Mouse (Mus musculus) intestine, embryonic 15.5 days (tissue): ENCODE results near the gene Zfp644. TPM values are rescaled to one million over a fixed set of nuclear protein-coding genes. Genes with fewer than 3 reads are reported as not detected.

Experiments used
- ATAC-seq: fragments of 200-750 bp; cut with Nextera tagmentation; 2 replicates; pipeline ENCODE4 v1.8.0; 2017; ENCODE audit warnings: moderate TSS enrichment, moderate library complexity
- H3K27ac ChIP-seq: fragments of 300-500 bp; sonication (generic); 2 replicates; pipeline ENCODE4 v1.5.1; 2015; ENCODE audit warnings: mild to moderate bottlenecking, inconsistent platforms
- H3K27me3 ChIP-seq: fragments of 300-500 bp; sonication (generic); replicated peaks from 2 replicates; pipeline ENCODE4 v1.6.1; 2015; ENCODE audit warnings: inconsistent platforms
- H3K36me3 ChIP-seq: fragments of 300-500 bp; sonication (generic); 2 replicates; pipeline ENCODE4 v1.6.1; 2015; ENCODE audit warnings: inconsistent platforms
- H3K4me1 ChIP-seq: fragments of 300-500 bp; sonication (generic); replicated peaks from 2 replicates; pipeline ENCODE4 v1.6.1; 2015; ENCODE audit warnings: inconsistent platforms
- H3K4me2 ChIP-seq: fragments of 300-500 bp; sonication (generic); replicated peaks from 2 replicates; pipeline ENCODE4 v1.6.1; 2015; ENCODE audit warnings: mild to moderate bottlenecking, inconsistent platforms
- H3K4me3 ChIP-seq: fragments of 300-500 bp; sonication (generic); replicated peaks from 2 replicates; pipeline ENCODE4 v1.5.1; 2015; ENCODE audit warnings: inconsistent platforms
- H3K9ac ChIP-seq: fragments of 300-500 bp; sonication (generic); 2 replicates; pipeline ENCODE4 v1.6.1; 2015; ENCODE audit warnings: inconsistent platforms
- H3K9me3 ChIP-seq: fragments of 300-500 bp; sonication (generic); 2 replicates; pipeline ENCODE4 v1.6.1; 2016; ENCODE audit warnings: inconsistent platforms
- WGBS: fragments of 180-500 bp; shearing (Covaris S2); methylation state at CpG from one replicate; pipeline ENCODE4 v1.1.7; 2015; 5-methylcytosine and 5-hydroxymethylcytosine counted together
- polyA plus RNA-seq: library from polyadenylated mRNA; unstranded; fragments of >200 nt; fragmentation: Nextera tagmentation; extraction: Ambion mirVana; gene quantifications from 2 replicates; pipeline ENCODE4 v1.2.1, GENCODE M21; 2015

Gene Zfp644
- polyA plus RNA-seq, 1 experiment from 2014 or later: 55.7 TPM

- Histone ChIP-seq H3K9ac (no peak overlapping the region), H3K27ac (no peak overlapping the region), H3K36me3 (no peaks in the 10 kb centered on the region; the same call in 1 of the 2 replicates), H3K4me2 (no peak overlapping the region), H3K9me3 (no peaks in the 10 kb centered on the region), H3K4me3 (no peak overlapping the region), H3K27me3 (no peaks in the 10 kb centered on the region), H3K4me1 (no peaks in the 10 kb centered on the region)
- ATAC-seq: no peak
- 91% methylated on average over 3 of the region's 3 CpGs for WGBS
Measured at GRCm38 (mm10) chr5:106652790-106653328, 44.2 kb downstream of the Zfp644 start.

GRCm38 (mm10) chr5:106652220-106652753, 44.8 kb downstream of the Zfp644 start:
- no peaks in the 10 kb centered on the region for H3K27me3 ChIP-seq
- H3K4me2 ChIP-seq: no peak overlapping the region
- no peaks in the 10 kb centered on the region; the same call in 1 of the 2 replicates for H3K36me3 ChIP-seq
- no peak for ATAC-seq
- no peaks in the 10 kb centered on the region for H3K9me3 ChIP-seq
- no peak overlapping the region for H3K9ac ChIP-seq
- H3K27ac ChIP-seq: no peak overlapping the region
- H3K4me1 ChIP-seq: no peaks in the 10 kb centered on the region
- no peak overlapping the region for H3K4me3 ChIP-seq
- WGBS: 89% methylated on average over 4 of the region's 4 CpGs

- Histone ChIP-seq H3K9me3 (no peaks in the 10 kb centered on the region), H3K4me3 (no peak overlapping the region)
- no peak for ATAC-seq
Measured at GRCm38 (mm10) chr5:106649995-106650394, 47.1 kb downstream of the Zfp644 start.

GRCm38 (mm10) chr5:106649441-106649840, 47.6 kb downstream of the Zfp644 start:
- no peak overlapping the region for H3K27ac ChIP-seq
- no peak overlapping the region for H3K4me3 ChIP-seq
- H3K27me3 ChIP-seq: no peaks in the 10 kb centered on the region
- no peaks in the 10 kb centered on the region; the same call in 1 of the 2 replicates for H3K36me3 ChIP-seq
- H3K9ac ChIP-seq: no peak overlapping the region
- H3K4me1 ChIP-seq: no peaks in the 10 kb centered on the region
- no peaks in the 10 kb centered on the region for H3K9me3 ChIP-seq
- no peak overlapping the region for H3K4me2 ChIP-seq
- no peak for ATAC-seq

More at GRCm38 (mm10) chr5:106649995-106650394, 47.1 kb downstream of the Zfp644 start:
- Histone ChIP-seq H3K9ac (no peak overlapping the region), H3K36me3 (no peaks in the 10 kb centered on the region; the same call in 1 of the 2 replicates), H3K4me2 (no peak overlapping the region), H3K4me1 (no peaks in the 10 kb centered on the region), H3K27ac (no peak overlapping the region), H3K27me3 (no peaks in the 10 kb centered on the region)

GRCm38 (mm10) chr5:106643434-106643833, 53.7 kb downstream of the Zfp644 start:
- WGBS: 84% methylated on average over 4 of the region's 4 CpGs
- Histone ChIP-seq H3K9me3 (no peaks in the 10 kb centered on the region), H3K4me2 (no peak overlapping the region), H3K4me3 (no peak overlapping the region), H3K4me1 (no peaks in the 10 kb centered on the region), H3K27me3 (no peaks in the 10 kb centered on the region), H3K27ac (no peak overlapping the region), H3K9ac (no peak overlapping the region), H3K36me3 (no peaks in the 10 kb centered on the region)
- ATAC-seq: no peak

GRCm38 (mm10) chr5:106641876-106642275, 55.2 kb downstream of the Zfp644 start:
- Histone ChIP-seq H3K4me3 (no peak overlapping the region), H3K27ac (no peak overlapping the region), H3K9me3 (no peaks in the 10 kb centered on the region), H3K27me3 (no peaks in the 10 kb centered on the region), H3K36me3 (peaks cover 5% of the 10 kb centered on the region), H3K4me1 (no peaks in the 10 kb centered on the region), H3K9ac (no peak overlapping the region), H3K4me2 (no peak overlapping the region)
- ATAC-seq: no peak
- WGBS: 84% methylated on average over 3 of the region's 3 CpGs

GRCm38 (mm10) chr5:106640235-106640809, 56.8 kb downstream of the Zfp644 start:
- Histone ChIP-seq H3K27me3 (no peaks in the 10 kb centered on the region), H3K4me3 (no peak overlapping the region), H3K4me1 (no peaks in the 10 kb centered on the region), H3K27ac (no peak overlapping the region), H3K36me3 (peaks cover 12% of the 10 kb centered on the region), H3K4me2 (no peak overlapping the region), H3K9me3 (no peaks in the 10 kb centered on the region), H3K9ac (no peak overlapping the region)
- 73% methylated on average over 5 of the region's 5 CpGs for WGBS
- no peak for ATAC-seq

- ATAC-seq: no peak
- peaks cover 12% of the 10 kb centered on the region for H3K36me3 ChIP-seq
- no peak overlapping the region for H3K9ac ChIP-seq
Measured at GRCm38 (mm10) chr5:106639627-106640026, 57.5 kb downstream of the Zfp644 start.

GRCm38 (mm10) chr5:106636423-106636946, 60.6 kb downstream of the Zfp644 start:
- no peak overlapping the region for H3K27ac ChIP-seq
- H3K9ac ChIP-seq: no peak overlapping the region
- no peak overlapping the region for H3K4me3 ChIP-seq
- WGBS: 91% methylated on average over 13 of the region's 13 CpGs
- no peak overlapping the region for H3K4me2 ChIP-seq
- H3K4me1 ChIP-seq: no peaks in the 10 kb centered on the region
- no peaks in the 10 kb centered on the region for H3K27me3 ChIP-seq
- no peaks in the 10 kb centered on the region for H3K9me3 ChIP-seq
- H3K36me3 ChIP-seq: peaks cover 12% of the 10 kb centered on the region
- ATAC-seq: no peak

More at GRCm38 (mm10) chr5:106639627-106640026, 57.5 kb downstream of the Zfp644 start:
- H3K27me3 ChIP-seq: no peaks in the 10 kb centered on the region
- no peak overlapping the region for H3K4me2 ChIP-seq
- H3K4me1 ChIP-seq: no peaks in the 10 kb centered on the region
- 94% methylated on average over 2 of the region's 2 CpGs for WGBS
- H3K4me3 ChIP-seq: no peak overlapping the region
- no peaks in the 10 kb centered on the region for H3K9me3 ChIP-seq
- H3K27ac ChIP-seq: no peak overlapping the region

GRCm38 (mm10) chr5:106628369-106629149, 68.5 kb downstream of the Zfp644 start:
- H3K27ac ChIP-seq: no peak overlapping the region
- 63% methylated on average over 8 of the region's 8 CpGs for WGBS
- H3K4me3 ChIP-seq: no peak overlapping the region
- ATAC-seq: no peak
- H3K4me2 ChIP-seq: no peak overlapping the region
- H3K4me1 ChIP-seq: no peaks in the 10 kb centered on the region
- no peak overlapping the region for H3K9ac ChIP-seq
- H3K27me3 ChIP-seq: no peaks in the 10 kb centered on the region
- no peaks in the 10 kb centered on the region for H3K9me3 ChIP-seq
- H3K36me3 ChIP-seq: peaks cover 10% of the 10 kb centered on the region; the same call in 1 of the 2 replicates

GRCm38 (mm10) chr5:106623337-106623736, 73.8 kb downstream of the Zfp644 start:
- ATAC-seq: no peak
- Histone ChIP-seq H3K9me3 (no peaks in the 10 kb centered on the region), H3K4me3 (no peak overlapping the region), H3K4me1 (no peaks in the 10 kb centered on the region), H3K27ac (no peak overlapping the region), H3K36me3 (peaks cover 6% of the 10 kb centered on the region; the same call in 1 of the 2 replicates), H3K4me2 (no peak overlapping the region), H3K27me3 (no peaks in the 10 kb centered on the region), H3K9ac (no peak overlapping the region)
- 88% methylated on average over 4 of the region's 4 CpGs for WGBS

GRCm38 (mm10) chr5:106622193-106622592, 74.9 kb downstream of the Zfp644 start:
- H3K36me3 ChIP-seq: peaks cover 6% of the 10 kb centered on the region; the same call in 1 of the 2 replicates
- no peak overlapping the region for H3K4me3 ChIP-seq
- ATAC-seq: no peak
- H3K27ac ChIP-seq: no peak overlapping the region
- no peak overlapping the region for H3K9ac ChIP-seq
- 90% methylated on average over 5 of the region's 5 CpGs for WGBS
- H3K9me3 ChIP-seq: no peaks in the 10 kb centered on the region
- no peaks in the 10 kb centered on the region for H3K4me1 ChIP-seq
- H3K27me3 ChIP-seq: no peaks in the 10 kb centered on the region
- H3K4me2 ChIP-seq: no peak overlapping the region
